Mouse (Mus musculus) embryonic facial prominence, embryonic 14.5 days (tissue): ENCODE measurements around the gene Plekhm2. TPM values are rescaled to one million over a fixed set of nuclear protein-coding genes. Genes with fewer than 3 reads are reported as not detected.

Experiments
- ATAC-seq: fragments of 200-750 bp; cut with Nextera tagmentation; 2 replicates; pipeline ENCODE4 v1.8.0; 2017; ENCODE audit warnings: low read depth, moderate number of reproducible peaks, moderate TSS enrichment
- DNase-seq: peaks from one replicate; pipeline ENCODE4 v3.0.0-alpha.2; 2015; ENCODE audit warnings: low spot score
- H3K27ac ChIP-seq: fragments of 300-500 bp; sonication (generic); replicated peaks from 2 replicates; pipeline ENCODE4 v1.5.1; 2014; ENCODE audit warnings: low read depth, mild to moderate bottlenecking, low read length, moderate library complexity
- H3K27me3 ChIP-seq: fragments of 300-500 bp; sonication (generic); replicated peaks from 2 replicates; pipeline ENCODE4 v1.6.1; 2014; ENCODE audit warnings: low read length; ENCODE audit not compliant: control insufficient read depth, insufficient read depth
- H3K36me3 ChIP-seq: fragments of 300-500 bp; sonication (generic); 2 replicates; pipeline ENCODE4 v1.6.1; 2014; ENCODE audit warnings: low read length, mixed read lengths; ENCODE audit not compliant: control insufficient read depth, insufficient read depth
- H3K4me1 ChIP-seq: fragments of 300-500 bp; sonication (generic); 2 replicates; pipeline ENCODE4 v1.6.1; 2014; ENCODE audit warnings: antibody characterized with exemption, low read length; ENCODE audit not compliant: control insufficient read depth, insufficient read depth
- H3K4me2 ChIP-seq: fragments of 300-500 bp; sonication (generic); 2 replicates; pipeline ENCODE4 v1.6.1; 2014; ENCODE audit warnings: low read depth, mild to moderate bottlenecking, low read length, moderate library complexity, mixed read lengths
- H3K4me3 ChIP-seq: fragments of 300-500 bp; sonication (generic); 2 replicates; pipeline ENCODE4 v1.5.1; 2014; ENCODE audit warnings: low read depth, mild to moderate bottlenecking, low read length
- H3K9ac ChIP-seq: fragments of 300-500 bp; sonication (generic); 2 replicates; pipeline ENCODE4 v1.6.1; 2014; ENCODE audit warnings: low read depth, mild to moderate bottlenecking, low read length, moderate library complexity, mixed read lengths
- H3K9me3 ChIP-seq: fragments of 300-500 bp; sonication (generic); 2 replicates; pipeline ENCODE4 v1.6.1; 2016; ENCODE audit warnings: low read length; ENCODE audit not compliant: control insufficient read depth
- WGBS: fragments of 180-500 bp; shearing (Covaris S2); extraction: QIAGEN DNeasy Blood & Tissue Kit; methylation state at CpG from one replicate; pipeline ENCODE4 v1.1.7; 2014; 5-methylcytosine and 5-hydroxymethylcytosine counted together
- polyA plus RNA-seq: library from polyadenylated mRNA; unstranded; fragments of >200 nt; fragmentation: Nextera tagmentation; extraction: Ambion mirVana; gene quantifications from 2 replicates; pipeline ENCODE4 v1.2.1, GENCODE M21; 2014

Gene Plekhm2
- polyA plus RNA-seq, 1 experiment from 2014 or later = 3.7 TPM

DNA sequence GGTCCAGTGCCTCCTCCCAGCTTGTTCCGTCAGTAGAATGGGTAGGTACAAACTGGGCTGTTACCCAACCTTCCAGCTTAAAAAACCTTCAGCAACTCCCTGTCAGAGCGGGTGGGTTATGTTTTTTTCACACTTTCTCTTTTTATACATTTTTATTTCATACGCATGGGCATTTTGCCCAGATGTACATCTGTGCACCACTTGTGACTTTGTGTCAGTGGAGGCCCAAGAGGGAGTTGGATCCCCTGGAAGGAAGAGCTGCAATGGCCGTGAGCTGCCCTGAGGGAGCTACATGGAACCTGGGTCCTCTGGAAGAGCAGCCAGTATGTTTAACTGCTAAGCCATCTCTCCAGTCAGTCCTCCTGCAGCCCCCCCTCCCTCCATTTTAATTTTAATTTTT, 6.7 kb upstream of the Plekhm2 start:
- Histone ChIP-seq H3K4me1 (0 out of 2 replicates have a peak, but pooled peaks cover 4% of the 10 kb centered on the region), H3K27me3 (no peaks in the 10 kb centered on the region), H3K9ac (no peak overlapping the region), H3K27ac (no peak overlapping the region; the same call in 1 of the 2 replicates), H3K9me3 (no peaks in the 10 kb centered on the region), H3K4me3 (no peak overlapping the region), H3K36me3 (no peaks in the 10 kb centered on the region), H3K4me2 (no peak overlapping the region)
- 38% methylated on average over 4 of the region's 4 CpGs for WGBS
- peak; percentile 68 for DNase-seq
- peak; percentile 22; the same call in 1 of the 2 replicates for ATAC-seq

DNA sequence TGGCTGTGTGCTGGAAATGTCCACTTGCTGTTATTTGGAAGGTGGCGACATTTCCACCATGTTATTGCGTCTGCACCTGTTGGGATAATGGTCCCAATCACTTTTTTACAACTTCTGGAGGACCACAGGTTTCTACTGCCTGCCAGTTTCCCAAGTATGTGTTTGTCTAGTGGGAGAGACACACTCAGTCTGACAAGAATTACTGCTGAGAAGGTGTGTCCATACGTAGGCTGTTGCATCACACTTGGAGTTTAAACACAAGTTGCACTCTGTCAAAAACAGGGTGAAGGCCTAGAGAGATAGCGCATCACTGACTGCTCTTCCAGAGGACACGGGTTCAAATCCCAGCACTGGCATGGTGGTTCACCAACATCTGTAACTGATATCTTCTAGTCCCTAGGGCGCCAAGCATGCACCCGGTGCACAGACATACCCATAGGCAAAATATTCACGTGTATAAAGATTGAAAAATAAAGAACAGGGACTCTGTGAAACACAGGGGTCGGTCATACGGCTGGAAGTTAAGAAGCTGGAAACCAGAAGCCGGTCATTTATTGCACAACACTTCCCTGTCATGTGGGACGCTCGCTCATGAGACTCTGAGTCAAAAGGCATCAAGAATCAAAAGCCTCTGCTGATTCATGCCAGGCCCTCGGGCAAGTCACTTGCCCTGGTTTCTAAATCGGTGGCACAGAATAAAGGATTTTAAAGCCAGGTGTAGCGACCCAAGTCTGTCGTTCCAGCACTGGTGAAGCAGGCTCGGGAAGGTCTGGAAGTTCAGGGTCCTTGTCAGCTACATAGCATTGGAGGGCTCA, 5.4 kb upstream of the Plekhm2 start:
- no peak overlapping the region for H3K4me3 ChIP-seq
- H3K27ac ChIP-seq = no peak overlapping the region
- ATAC-seq (no peak), DNase-seq (no peak)
- no peaks in the 10 kb centered on the region for H3K27me3 ChIP-seq
- no peaks in the 10 kb centered on the region for H3K9me3 ChIP-seq
- H3K4me1 ChIP-seq = 0 out of 2 replicates have a peak, but pooled peaks cover 4% of the 10 kb centered on the region
- no peak overlapping the region for H3K4me2 ChIP-seq
- whole genome bisulfite sequencing = 77% methylated on average over 18 of the region's 18 CpGs
- no peak overlapping the region for H3K9ac ChIP-seq
- no peaks in the 10 kb centered on the region for H3K36me3 ChIP-seq

DNA sequence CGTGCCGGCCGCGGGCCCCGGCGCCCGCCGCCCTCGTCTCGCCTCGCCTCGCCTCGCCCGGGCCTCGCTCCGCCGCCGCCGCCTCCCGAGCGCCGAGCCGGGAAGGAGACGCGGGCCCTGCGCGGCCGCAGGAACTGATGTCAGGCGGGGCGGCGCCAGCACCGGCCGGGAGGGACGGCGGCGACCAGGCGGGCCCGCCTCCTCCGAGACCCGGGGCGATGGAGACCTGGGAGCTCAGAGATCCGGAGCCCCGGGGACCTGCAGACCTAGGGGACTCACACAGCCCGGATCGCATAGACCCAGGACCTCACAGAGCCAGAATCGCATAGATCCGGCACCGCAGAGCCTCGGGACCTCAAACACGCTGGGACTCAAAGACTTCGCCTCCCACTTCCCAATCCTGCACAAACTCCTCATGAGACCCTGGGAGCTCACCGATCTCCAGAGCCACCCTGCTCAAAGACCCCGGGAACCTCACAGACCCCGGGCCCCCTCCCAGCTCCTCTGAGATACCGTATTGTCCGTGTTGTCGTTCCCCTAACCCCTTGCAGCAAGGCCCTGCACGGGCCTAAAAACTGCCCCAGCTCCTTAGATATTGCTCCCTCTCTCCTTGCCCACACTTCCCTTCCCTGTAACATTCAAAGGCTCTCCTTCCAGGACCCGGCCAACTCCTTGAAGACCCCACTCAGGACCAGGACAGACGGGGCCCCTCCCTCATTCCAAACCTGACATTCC, 521 bp downstream of the Plekhm2 start:
- Histone ChIP-seq H3K4me2 (peak overlapping the region; percentile 93), H3K4me3 (peak overlapping the region; percentile 88), H3K27ac (peak overlapping the region; percentile 73), H3K9ac (peak overlapping the region; percentile 92), H3K9me3 (no peaks in the 10 kb centered on the region), H3K36me3 (peaks cover 22% of the 10 kb centered on the region), H3K4me1 (peaks cover 8% of the 10 kb centered on the region), H3K27me3 (no peaks in the 10 kb centered on the region)
- peak; percentile 79 for DNase-seq
- peak; percentile 90 for ATAC-seq
- 3% methylated on average over 23 of the region's 60 CpGs for WGBS

DNA sequence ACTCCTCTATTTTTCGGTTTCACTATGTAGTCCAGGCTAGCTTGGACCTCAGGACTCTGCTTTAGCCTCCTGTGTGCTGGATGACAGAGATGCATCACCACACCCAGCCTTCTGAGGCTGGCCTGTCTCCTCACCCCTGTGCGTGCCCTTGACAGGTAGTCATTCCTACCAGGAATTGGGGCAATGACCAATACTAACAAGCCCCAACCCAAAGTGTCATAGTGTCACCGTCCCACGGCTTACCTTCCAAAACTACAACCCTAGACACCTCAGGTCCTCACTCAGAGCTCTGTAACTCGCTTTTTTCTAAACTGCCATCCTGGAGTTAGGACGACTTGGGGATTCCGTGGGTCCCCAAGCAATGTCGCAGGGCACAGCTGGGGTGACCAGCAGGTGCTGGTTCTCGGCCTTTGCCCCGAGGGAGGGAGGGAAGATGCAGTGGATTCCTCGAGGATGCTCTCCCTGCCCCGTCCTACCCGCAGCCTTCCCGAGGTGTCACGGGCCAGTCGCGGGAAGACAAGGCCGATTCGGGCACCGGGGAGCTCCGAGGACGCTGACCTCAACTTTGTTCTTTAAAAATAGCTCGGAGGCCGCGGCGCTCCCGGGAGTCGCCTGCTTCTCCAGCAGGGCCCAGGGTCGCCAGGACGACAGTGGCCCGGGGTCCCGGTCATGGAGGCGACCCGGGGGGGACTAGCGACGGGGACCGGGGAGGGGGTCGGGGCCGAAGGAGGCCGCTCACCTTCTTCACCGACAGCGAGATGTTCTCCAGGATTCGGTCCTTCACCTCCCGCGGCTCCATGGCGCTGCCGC, 1.4 kb downstream of the Plekhm2 start:
- WGBS = 7% methylated on average over 24 of the region's 47 CpGs

DNA sequence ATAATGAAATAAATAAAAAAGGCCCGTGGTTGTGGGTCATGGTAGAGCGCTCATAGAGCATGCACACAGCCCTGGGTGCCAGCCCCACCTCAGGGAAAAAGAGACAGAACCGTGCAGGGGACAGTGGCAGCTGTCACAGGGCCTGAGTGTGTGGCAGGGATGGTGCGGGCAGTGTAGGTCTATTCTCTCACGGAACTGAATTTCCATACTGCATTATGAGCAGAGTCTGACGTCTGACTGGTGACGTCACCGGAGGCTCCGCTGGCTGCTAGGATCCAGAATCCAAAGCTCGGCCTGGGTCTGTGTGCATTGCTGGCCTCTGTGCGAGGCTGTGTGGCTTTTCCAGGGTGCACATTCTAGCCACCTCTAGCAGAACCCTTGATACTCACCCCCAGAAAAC, 3.8 kb downstream of the Plekhm2 start:
- Histone ChIP-seq H3K36me3 (peaks cover 27% of the 10 kb centered on the region), H3K9me3 (no peaks in the 10 kb centered on the region), H3K9ac (no peak overlapping the region), H3K4me1 (peaks cover 8% of the 10 kb centered on the region), H3K27me3 (no peaks in the 10 kb centered on the region), H3K4me3 (no peak overlapping the region), H3K27ac (no peak overlapping the region), H3K4me2 (no peak overlapping the region)
- DNase-seq (no peak), ATAC-seq (no peak)
- WGBS = 90% methylated on average over 11 of the region's 11 CpGs

More for the DNA sequence above, 1.4 kb downstream of the Plekhm2 start:
- Histone ChIP-seq H3K36me3 (peaks cover 23% of the 10 kb centered on the region), H3K4me1 (peaks cover 8% of the 10 kb centered on the region), H3K4me3 (peak overlapping the region; percentile 88), H3K4me2 (peak overlapping the region; percentile 93), H3K27ac (peak overlapping the region; percentile 73), H3K9ac (peak overlapping the region; percentile 92), H3K27me3 (no peaks in the 10 kb centered on the region), H3K9me3 (no peaks in the 10 kb centered on the region)
- DNase-seq (no peak), ATAC-seq (peak; percentile 5; the same call in 1 of the 2 replicates)

DNA sequence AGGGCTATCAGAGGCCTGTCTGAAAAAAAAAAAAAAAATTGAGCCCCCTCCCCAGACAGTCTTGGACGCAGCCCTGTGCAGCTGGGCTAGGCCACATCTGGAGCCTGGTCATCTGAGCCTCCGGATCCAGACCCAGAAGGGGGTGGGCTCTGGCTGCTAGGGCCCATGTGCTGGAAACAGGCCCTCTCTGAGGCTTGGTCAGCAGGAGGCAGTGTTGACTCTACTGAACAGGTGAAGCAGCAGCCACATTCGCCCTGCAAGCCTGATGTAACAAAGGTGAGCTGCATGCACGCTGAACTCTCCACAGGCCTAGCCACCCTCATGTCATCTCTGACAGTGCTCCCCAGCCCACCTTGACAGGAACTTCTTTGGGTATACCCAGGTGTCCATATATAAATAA, 5.0 kb downstream of the Plekhm2 start:
- Histone ChIP-seq H3K27ac (no peak overlapping the region), H3K4me1 (peaks cover 5% of the 10 kb centered on the region), H3K4me3 (no peak overlapping the region), H3K27me3 (no peaks in the 10 kb centered on the region), H3K4me2 (no peak overlapping the region), H3K9ac (no peak overlapping the region), H3K9me3 (no peaks in the 10 kb centered on the region), H3K36me3 (peaks cover 30% of the 10 kb centered on the region)
- ATAC-seq (no peak), DNase-seq (no peak)
- 38% methylated on average over 4 of the region's 4 CpGs for WGBS

DNA sequence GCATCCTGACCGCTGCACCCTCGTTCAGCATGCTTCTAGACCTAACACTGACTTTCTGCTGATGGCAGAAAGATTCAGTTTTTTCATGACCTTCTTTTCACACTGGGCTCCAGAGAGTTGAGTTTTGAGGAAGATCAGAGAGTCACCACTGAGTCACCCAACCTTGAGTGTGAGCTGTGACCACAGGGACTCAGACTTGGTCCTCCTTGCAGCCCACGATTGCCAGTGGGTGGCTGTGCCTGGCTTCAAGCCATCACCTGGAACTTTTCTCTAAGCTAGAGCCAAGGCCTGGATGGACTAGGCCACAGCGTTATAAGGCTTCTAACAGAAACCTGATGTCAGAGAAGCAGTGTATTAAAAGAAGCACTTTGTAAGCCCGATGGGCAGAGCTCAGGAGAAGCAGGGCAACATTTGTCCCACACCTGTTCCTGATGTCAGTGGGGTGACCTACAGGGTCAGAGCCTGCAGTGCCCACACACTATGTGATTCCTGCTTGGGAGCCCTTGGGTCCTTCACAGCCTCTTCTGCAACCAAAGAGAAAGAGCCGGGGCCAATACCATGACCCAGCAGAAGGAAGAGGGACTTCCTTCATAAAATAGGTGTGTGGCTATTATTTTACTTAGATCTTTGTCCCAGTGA, 5.7 kb downstream of the Plekhm2 start:
- DNase-seq (no peak), ATAC-seq (no peak)
- Histone ChIP-seq H3K9ac (no peak overlapping the region), H3K27ac (no peak overlapping the region), H3K4me3 (no peak overlapping the region), H3K9me3 (no peaks in the 10 kb centered on the region), H3K36me3 (peaks cover 33% of the 10 kb centered on the region), H3K27me3 (no peaks in the 10 kb centered on the region), H3K4me1 (no peaks in the 10 kb centered on the region), H3K4me2 (no peak overlapping the region)
- 82% methylated on average over 6 of the region's 6 CpGs for WGBS

DNA sequence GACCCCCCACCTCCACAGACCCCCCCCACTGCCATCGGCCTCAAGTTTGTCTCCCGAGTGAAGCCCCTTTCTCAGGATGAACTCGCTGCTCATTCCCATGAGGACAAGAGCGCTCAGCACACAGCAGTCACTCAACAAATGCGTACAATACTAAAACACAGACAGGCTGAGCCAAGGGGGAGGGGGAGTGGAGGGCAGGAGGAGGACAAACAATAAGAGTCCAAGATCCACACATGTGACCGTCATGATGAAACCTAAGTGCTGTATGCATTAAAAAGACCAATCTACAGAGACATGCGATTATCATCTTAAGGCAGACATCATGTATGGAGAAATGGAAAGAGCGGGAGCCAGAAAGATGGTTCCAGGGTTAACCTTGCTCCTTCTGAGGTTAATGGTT, 7.8 kb downstream of the Plekhm2 start:
- Histone ChIP-seq H3K36me3 (peaks cover 43% of the 10 kb centered on the region), H3K4me2 (no peak overlapping the region), H3K9ac (no peak overlapping the region), H3K27ac (no peak overlapping the region), H3K4me1 (no peaks in the 10 kb centered on the region), H3K27me3 (no peaks in the 10 kb centered on the region), H3K9me3 (no peaks in the 10 kb centered on the region), H3K4me3 (no peak overlapping the region)
- ATAC-seq (no peak), DNase-seq (no peak)
- 80% methylated on average over 8 of the region's 8 CpGs for WGBS
